ENCODE assay signal across 8 mouse cellular contexts in genomic region chr15:86032811-86033190, GRCm38 (mm10). TPM values are rescaled to one million over a fixed set of nuclear protein-coding genes. Genes with fewer than 3 reads are reported as not detected.
DNase-seq lines count a peak whose midpoint lies in the region; ATAC-seq lines count a peak whose summit lies in the region.

No protein-coding gene starts in this region.

- ATAC-seq in heart, embryonic 15.5 days (replicated peaks; ENCODE audit: insufficient number of reproducible peaks, insufficient read depth, low FRiP score, low read depth): peak; percentile 11; the same call in 1 of the 2 replicates

- H3K27me3 ChIP-seq in heart, embryonic 15.5 days: peaks cover 34% of the 10 kb centered on the region
- H3K27me3 ChIP-seq in limb, embryonic 10.5 days (ENCODE audit: low read depth, poor library complexity, severe bottlenecking): peaks cover 74% of the 10 kb centered on the region
- H3K27me3 ChIP-seq in midbrain, embryonic 10.5 days (ENCODE audit: low read depth, poor library complexity, severe bottlenecking): peaks cover 55% of the 10 kb centered on the region

- H3K4me3 ChIP-seq in heart, embryonic 15.5 days: peak overlapping the region; percentile 70
- peak overlapping the region; percentile 65 for H3K4me3 ChIP-seq in limb, embryonic 10.5 days
- peak overlapping the region; percentile 84 for H3K4me3 ChIP-seq in midbrain, embryonic 10.5 days

- H3K4me2 ChIP-seq in heart, embryonic 15.5 days: peak overlapping the region; percentile 94

- peak overlapping the region; percentile 71 for H3K9ac ChIP-seq in heart, embryonic 15.5 days

- peaks cover 48% of the 10 kb centered on the region for H3K4me1 ChIP-seq in heart, embryonic 15.5 days (replicated peaks)
- H3K4me1 ChIP-seq in limb, embryonic 10.5 days: peaks cover 44% of the 10 kb centered on the region
- H3K4me1 ChIP-seq in midbrain, embryonic 10.5 days: peaks cover 65% of the 10 kb centered on the region

- H3K27ac ChIP-seq in heart, embryonic 15.5 days: peak overlapping the region; percentile 68; the same call in 1 of the 2 replicates
- H3K27ac ChIP-seq in limb, embryonic 10.5 days: peak overlapping the region; percentile 81; the same call in 1 of the 2 replicates
- H3K27ac ChIP-seq in midbrain, embryonic 10.5 days (replicated peaks): peak overlapping the region; percentile 93

- H3K9me3 ChIP-seq in heart, embryonic 15.5 days (replicated peaks): no peaks in the 10 kb centered on the region
- 0 out of 2 replicates have a peak, but pooled peaks cover 2% of the 10 kb centered on the region for H3K9me3 ChIP-seq in limb, embryonic 10.5 days (replicated peaks)
- H3K9me3 ChIP-seq in midbrain, embryonic 10.5 days (replicated peaks): peaks cover 48% of the 10 kb centered on the region

- WGBS in heart, embryonic 15.5 days: 2% methylated on average over 38 of the region's 38 CpGs
- WGBS in limb, embryonic 10.5 days: 2% methylated on average over 38 of the region's 38 CpGs
- under 1% methylated on average over 38 of the region's 38 CpGs for WGBS in midbrain, embryonic 10.5 days

- DNase-seq in cerebellum, postnatal 14 days: peak; percentile 61 to 80
- no peak for DNase-seq in cerebellum, adult 11 months
- peak; percentile 75 for DNase-seq in R1 (ENCODE audit: low read depth, low spot score)
- DNase-seq in limb, embryonic 10.5 days (ENCODE audit: low spot score): peak; percentile 74
- peak; percentile 72 for DNase-seq in midbrain, embryonic 10.5 days (ENCODE audit: low spot score)
- no peak for DNase-seq in frontal cortex, postnatal 10 days (ENCODE audit: low spot score in 2 of 2)
- DNase-seq in layer of hippocampus, postnatal 14 days (ENCODE audit: low spot score in 2 of 2): no peak

- peaks cover 11% of the 10 kb centered on the region for H3K36me3 ChIP-seq in heart, embryonic 15.5 days
- peaks cover 21% of the 10 kb centered on the region for H3K36me3 ChIP-seq in limb, embryonic 10.5 days
- peaks cover 48% of the 10 kb centered on the region for H3K36me3 ChIP-seq in midbrain, embryonic 10.5 days

RNA-seq across cellular contexts. Expression of gene Celsr1, which starts 0.8 kb away (rescaled TPM):
- polyA plus RNA-seq in heart, embryonic 15.5 days (2015; fragmentation: Nextera tagmentation; extraction: Ambion mirVana): 1.1 and 2.1 TPM in 2 replicates
- polyA plus RNA-seq in limb, embryonic 10.5 days (2016; fragmentation: Nextera tagmentation; extraction: Ambion mirVana): 0.67 and 0.86 TPM in 2 replicates
- polyA plus RNA-seq in midbrain, embryonic 10.5 days (2016; fragmentation: Nextera tagmentation; extraction: Ambion mirVana): 3.4 and 3.6 TPM in 2 replicates
- 1 to 10 TPM; 5.5 to 5.8 TPM for total RNA-seq in layer of hippocampus, postnatal 14 days (2021)

RNA-seq across cellular contexts. Expression of gene Gramd4, which starts 24.7 kb away (rescaled TPM):
- polyA plus RNA-seq in heart, embryonic 15.5 days (2015; fragmentation: Nextera tagmentation; extraction: Ambion mirVana): 16.9 and 19.5 TPM in 2 replicates
- 13.0 and 14.1 TPM in 2 replicates for polyA plus RNA-seq in limb, embryonic 10.5 days (2016; fragmentation: Nextera tagmentation; extraction: Ambion mirVana)
- polyA plus RNA-seq in midbrain, embryonic 10.5 days (2016; fragmentation: Nextera tagmentation; extraction: Ambion mirVana): 14.3 and 16.7 TPM in 2 replicates
- 10 to 100 TPM; 26.5 to 28.4 TPM for total RNA-seq in layer of hippocampus, postnatal 14 days (2021)

Comparison
In these comparisons a context has a peak if more than half of its experiments do, and no peak if none do; other contexts are left out.
1. DNase-seq: peak in cerebellum, postnatal 14 days (2 of 2), R1 (single experiment), limb, embryonic 10.5 days (single experiment) and midbrain, embryonic 10.5 days (single experiment); none in cerebellum, adult 11 months (single experiment), frontal cortex, postnatal 10 days (0 of 2) and layer of hippocampus, postnatal 14 days (0 of 2).
2. Peak in every context shown above with its lines, with median percentiles within 50 percentile points of each other: H3K27ac ChIP-seq and H3K4me3 ChIP-seq.